Mouse (Mus musculus): ENCODE measurements around the gene D630003M21Rik.

- TF ChIP-seq CTCF (IDR thresholded peaks at IDR 0.05; ENCODE audit: low read depth, low read length) (no peak), POLR2A (IDR thresholded peaks at IDR 0.05; ENCODE audit: extremely low read depth, insufficient read depth, low read length) (no peak)
Observed at GRCm38 (mm10) chr2:158229503-158229892, 476 bp upstream of the D630003M21Rik start.
